Mouse (Mus musculus) lung, embryonic 16.5 days (tissue): ENCODE data around the gene Ppp3ca. TPM values are rescaled to one million over a fixed set of nuclear protein-coding genes. Genes with fewer than 3 reads are reported as not detected.
A peak's percentile ranks its signal among the peaks of the same experiment; 100 is the strongest.
"Not testable (repeated sequence)": the region's sequence is repeated elsewhere in the genome, so short reads cannot be mapped to it uniquely, and the experiment has no call there.

Source experiments
- ATAC-seq: fragments of 200-750 bp; cut with Nextera tagmentation; 2 replicates; pipeline ENCODE4 v1.8.0; 2017; ENCODE audit warnings: low read depth, mild to moderate bottlenecking, moderate library complexity
- H3K27ac ChIP-seq: fragments of 300-500 bp; sonication (generic); 2 replicates; pipeline ENCODE4 v1.5.1; 2014; ENCODE audit warnings: mild to moderate bottlenecking, control low read depth, low read length
- H3K27me3 ChIP-seq: fragments of 300-500 bp; sonication (generic); 2 replicates; pipeline ENCODE4 v1.6.1; 2014; ENCODE audit warnings: low read depth, low read length, mixed read lengths; ENCODE audit not compliant: control insufficient read depth, insufficient read depth
- H3K36me3 ChIP-seq: fragments of 300-500 bp; sonication (generic); 2 replicates; pipeline ENCODE4 v1.6.1; 2014; ENCODE audit warnings: low read length; ENCODE audit not compliant: control insufficient read depth, insufficient read depth
- H3K4me1 ChIP-seq: fragments of 300-500 bp; sonication (generic); replicated peaks from 2 replicates; pipeline ENCODE4 v1.6.1; 2014; ENCODE audit warnings: low read length, mixed read lengths; ENCODE audit not compliant: control insufficient read depth, insufficient read depth
- H3K4me2 ChIP-seq: fragments of 300-500 bp; sonication (generic); 2 replicates; pipeline ENCODE4 v1.6.1; 2014; ENCODE audit warnings: low read depth, low read length, control low read depth
- H3K4me3 ChIP-seq: fragments of 300-500 bp; sonication (generic); 2 replicates; pipeline ENCODE4 v1.5.1; 2014; ENCODE audit warnings: mild to moderate bottlenecking, low read length, control low read depth
- H3K9ac ChIP-seq: fragments of 300-500 bp; sonication (generic); 2 replicates; pipeline ENCODE4 v1.6.1; 2014; ENCODE audit warnings: low read length, control low read depth
- H3K9me3 ChIP-seq: fragments of 300-500 bp; sonication (generic); 2 replicates; pipeline ENCODE4 v1.6.1; 2016; ENCODE audit warnings: low read length; ENCODE audit not compliant: control insufficient read depth
- WGBS: fragments of 180-500 bp; shearing (Covaris S2); extraction: QIAGEN DNeasy Blood & Tissue Kit; methylation state at CpG from one replicate; pipeline ENCODE4 v1.1.7; 2014; 5-methylcytosine and 5-hydroxymethylcytosine counted together
- polyA plus RNA-seq: library from polyadenylated mRNA; unstranded; fragments of >200 nt; fragmentation: Nextera tagmentation; extraction: Ambion mirVana; gene quantifications from 2 replicates; pipeline ENCODE4 v1.2.1, GENCODE M21; 2015

The Ppp3ca gene
- polyA plus RNA-seq, 1 experiment from 2014 or later: 66.1 TPM

DNA sequence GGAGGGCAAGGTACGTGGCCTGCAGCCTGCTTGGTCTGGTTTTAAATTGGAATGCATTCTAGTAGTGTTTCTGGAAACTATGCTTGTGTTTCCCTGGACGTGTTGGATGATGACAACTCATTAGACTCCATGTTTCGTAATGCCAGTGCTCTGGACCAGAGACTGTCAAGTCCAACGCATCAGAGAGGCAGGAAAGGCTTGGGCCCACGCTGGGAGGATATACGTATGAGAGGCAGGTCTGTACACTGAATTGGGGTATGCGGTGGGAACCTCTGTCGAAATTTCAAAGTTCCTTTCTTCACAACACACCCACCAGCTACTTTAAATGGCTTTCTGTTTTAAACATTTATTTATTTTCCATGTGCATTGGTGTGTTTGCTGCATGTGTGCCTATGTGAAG is 12.3 kb downstream of the Ppp3ca start:
- ATAC-seq: 0 out of 2 replicates have a peak, but pooled peaks have one; percentile 26
- H3K9ac ChIP-seq: no peak overlapping the region
- peaks cover 33% of the 10 kb centered on the region for H3K4me1 ChIP-seq

DNA sequence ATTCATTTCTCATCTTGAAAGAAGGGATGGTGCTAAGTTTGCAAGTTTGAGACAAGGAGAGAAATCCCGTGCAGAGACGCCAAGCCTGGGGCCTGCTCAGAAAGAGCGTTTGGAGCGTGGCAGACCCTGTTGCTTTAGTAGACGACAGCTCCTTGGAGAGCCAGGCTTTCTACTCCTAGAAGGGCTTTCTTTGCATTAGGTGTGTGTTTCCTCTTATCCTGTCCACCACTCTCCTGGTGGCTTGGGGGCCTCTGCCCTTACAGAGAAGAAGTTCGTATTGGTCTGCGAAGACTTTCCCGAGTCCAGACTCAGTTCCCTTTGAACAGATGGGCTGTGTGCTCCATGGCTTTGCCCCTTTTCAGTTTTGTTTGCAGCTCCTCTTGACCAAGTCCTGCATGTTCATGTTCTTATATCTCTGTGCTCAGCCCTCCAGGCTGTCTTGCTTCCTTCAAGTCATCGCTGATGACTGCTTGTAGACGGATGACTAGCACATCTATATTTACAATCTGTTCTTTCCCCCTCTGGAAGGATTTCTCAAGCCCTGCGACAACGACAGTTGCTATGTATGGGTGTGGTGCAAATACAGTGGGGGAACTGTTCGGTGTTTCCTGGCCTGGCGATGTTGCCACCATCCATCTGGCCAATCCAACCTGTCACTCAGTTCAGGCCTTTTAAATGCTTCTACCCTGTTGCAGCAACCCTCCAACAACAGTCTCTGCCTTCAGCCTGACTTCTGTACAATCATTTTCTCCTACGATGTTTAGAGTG is 14.5 kb downstream of the Ppp3ca start:
- Histone ChIP-seq H3K4me3 (no peak overlapping the region), H3K4me1 (peaks cover 33% of the 10 kb centered on the region), H3K36me3 (no peaks in the 10 kb centered on the region), H3K4me2 (no peak overlapping the region), H3K9me3 (no peaks in the 10 kb centered on the region), H3K27me3 (no peaks in the 10 kb centered on the region), H3K27ac (no peak overlapping the region), H3K9ac (no peak overlapping the region)
- peak; percentile 20; the same call in 1 of the 2 replicates for ATAC-seq
- WGBS: 58% methylated on average over 15 of the region's 15 CpGs

More for the DNA sequence above, 12.3 kb downstream of the Ppp3ca start:
- Histone ChIP-seq H3K9me3 (no peaks in the 10 kb centered on the region), H3K27me3 (no peaks in the 10 kb centered on the region), H3K4me2 (no peak overlapping the region), H3K27ac (no peak overlapping the region), H3K4me3 (no peak overlapping the region), H3K36me3 (no peaks in the 10 kb centered on the region)
- 73% methylated on average over 8 of the region's 8 CpGs for WGBS

DNA sequence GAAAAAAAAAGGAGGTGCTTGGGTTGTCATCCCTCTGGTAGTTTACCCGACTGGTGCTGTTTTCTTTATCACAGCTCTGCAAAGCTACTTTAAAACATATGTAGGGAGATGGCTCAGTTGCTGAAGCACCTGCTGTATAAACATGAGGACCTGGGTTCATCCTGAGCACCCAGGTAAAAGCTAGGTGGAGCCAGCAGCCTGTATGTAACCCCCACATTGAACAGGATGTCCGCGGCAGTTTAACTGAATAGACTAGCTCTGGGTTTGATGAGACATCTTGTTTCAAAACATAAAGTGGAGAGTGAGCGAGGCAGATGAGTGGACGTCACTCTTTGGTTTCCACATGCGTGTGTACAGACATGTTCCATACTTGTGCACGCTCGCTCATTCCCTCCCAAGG is 16.5 kb downstream of the Ppp3ca start:
- no peak for ATAC-seq

DNA sequence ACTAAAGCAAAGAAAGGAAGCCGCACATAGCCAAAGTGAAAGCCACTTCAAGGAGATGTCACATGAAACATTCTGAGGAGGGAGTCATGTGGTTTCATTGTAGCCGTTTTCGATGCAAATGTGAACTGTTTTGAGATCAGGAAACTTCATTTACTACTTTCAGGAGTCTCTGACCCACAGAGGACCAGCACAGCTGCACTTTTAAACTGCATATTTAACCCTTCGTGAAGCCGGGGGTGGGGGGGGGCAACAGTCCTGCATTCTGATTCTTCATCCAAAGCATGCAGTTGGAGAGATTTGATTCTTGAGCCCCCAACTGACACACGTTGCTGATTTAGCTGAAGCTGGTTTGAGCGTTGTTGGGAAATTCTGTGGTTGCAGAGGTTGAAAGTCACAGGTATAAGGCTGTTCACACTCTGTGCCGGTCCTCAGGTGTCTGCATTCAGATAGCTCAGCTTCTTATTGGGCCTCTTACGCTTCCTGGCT is 18.2 kb downstream of the Ppp3ca start:
- Histone ChIP-seq H3K9ac (no peak overlapping the region), H3K9me3 (no peaks in the 10 kb centered on the region), H3K27me3 (no peaks in the 10 kb centered on the region), H3K4me3 (no peak overlapping the region), H3K27ac (no peak overlapping the region), H3K4me1 (peaks cover 22% of the 10 kb centered on the region), H3K36me3 (no peaks in the 10 kb centered on the region), H3K4me2 (no peak overlapping the region)
- WGBS: 72% methylated on average over 9 of the region's 9 CpGs
- no peak for ATAC-seq

More for the DNA sequence above, 16.5 kb downstream of the Ppp3ca start:
- Histone ChIP-seq H3K9me3 (no peaks in the 10 kb centered on the region), H3K27ac (no peak overlapping the region), H3K4me1 (peaks cover 23% of the 10 kb centered on the region), H3K9ac (no peak overlapping the region), H3K4me2 (no peak overlapping the region), H3K4me3 (no peak overlapping the region), H3K36me3 (no peaks in the 10 kb centered on the region), H3K27me3 (no peaks in the 10 kb centered on the region)
- 86% methylated on average over 8 of the region's 8 CpGs for WGBS

DNA sequence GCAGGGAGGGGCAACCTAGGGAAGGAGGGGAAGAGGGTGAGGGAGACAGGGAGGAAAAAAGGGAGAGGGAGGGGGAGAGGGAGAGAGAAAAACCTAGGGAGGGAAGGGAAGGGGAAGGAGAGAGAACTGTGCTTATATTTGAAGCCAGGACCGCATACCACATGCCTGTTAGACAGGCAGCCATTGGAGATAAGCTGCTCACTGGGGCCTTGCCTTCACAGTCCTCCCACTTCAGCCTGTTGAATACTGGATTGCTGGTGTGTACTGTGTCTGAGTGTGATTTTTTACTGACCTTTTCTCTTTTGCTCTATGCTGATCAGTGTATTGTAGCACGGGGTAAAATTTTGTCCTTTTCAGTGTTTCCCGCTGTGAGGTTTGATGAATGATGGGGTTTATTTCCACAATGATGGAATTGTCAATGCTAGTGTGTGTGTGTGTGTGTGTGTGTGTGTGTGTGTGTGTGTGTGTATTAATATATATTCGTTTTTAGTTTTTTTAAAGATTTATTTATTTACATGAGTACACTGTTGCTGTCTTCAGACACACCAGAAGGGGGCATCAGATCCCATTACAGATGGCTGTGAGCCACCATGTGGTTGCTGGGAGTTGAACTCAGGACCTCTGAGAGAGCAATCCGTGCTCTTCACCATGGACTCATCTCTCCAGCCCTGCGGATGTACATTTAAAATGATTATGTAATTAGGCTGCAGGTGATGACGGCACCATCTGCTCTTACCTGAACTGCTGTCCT is 20.0 kb downstream of the Ppp3ca start:
- H3K9ac ChIP-seq: no peak overlapping the region
- H3K36me3 ChIP-seq: no peaks in the 10 kb centered on the region
- no peak overlapping the region for H3K4me3 ChIP-seq
- 83% methylated on average over 7 of the region's 7 CpGs for WGBS
- H3K27me3 ChIP-seq: no peaks in the 10 kb centered on the region
- no peaks in the 10 kb centered on the region for H3K9me3 ChIP-seq
- no peak overlapping the region for H3K4me2 ChIP-seq
- no peak overlapping the region for H3K27ac ChIP-seq
- peaks cover 14% of the 10 kb centered on the region for H3K4me1 ChIP-seq
- ATAC-seq: peak; percentile 41; the same call in 1 of the 2 replicates

DNA sequence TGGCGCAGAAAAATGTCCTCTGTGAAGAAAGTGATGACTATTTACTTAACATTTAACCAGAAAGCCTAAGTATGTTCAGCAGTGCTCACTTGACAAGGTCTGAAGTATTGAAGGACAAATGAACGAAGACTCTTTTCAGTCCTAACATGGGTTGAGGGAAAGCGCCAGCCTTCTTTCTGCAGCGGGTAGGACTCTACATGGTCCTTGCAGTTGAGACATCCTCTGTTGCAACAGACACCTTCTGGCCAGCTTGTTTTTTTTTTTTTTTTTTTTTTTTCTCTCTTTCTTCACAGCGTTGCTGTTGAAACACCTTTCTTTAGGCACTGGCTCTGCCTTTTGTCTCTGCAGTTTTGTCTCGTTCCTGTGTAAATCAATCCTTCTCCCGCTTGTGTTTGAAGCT is 22.1 kb downstream of the Ppp3ca start:
- no peaks in the 10 kb centered on the region for H3K9me3 ChIP-seq
- H3K36me3 ChIP-seq: no peaks in the 10 kb centered on the region
- no peak overlapping the region for H3K9ac ChIP-seq
- no peak overlapping the region for H3K27ac ChIP-seq
- no peak for ATAC-seq
- no peak overlapping the region for H3K4me3 ChIP-seq
- H3K4me1 ChIP-seq: peaks cover 12% of the 10 kb centered on the region; the same call in 1 of the 2 replicates
- H3K4me2 ChIP-seq: no peak overlapping the region
- no peaks in the 10 kb centered on the region for H3K27me3 ChIP-seq
- WGBS: 60% methylated on average over 7 of the region's 7 CpGs

DNA sequence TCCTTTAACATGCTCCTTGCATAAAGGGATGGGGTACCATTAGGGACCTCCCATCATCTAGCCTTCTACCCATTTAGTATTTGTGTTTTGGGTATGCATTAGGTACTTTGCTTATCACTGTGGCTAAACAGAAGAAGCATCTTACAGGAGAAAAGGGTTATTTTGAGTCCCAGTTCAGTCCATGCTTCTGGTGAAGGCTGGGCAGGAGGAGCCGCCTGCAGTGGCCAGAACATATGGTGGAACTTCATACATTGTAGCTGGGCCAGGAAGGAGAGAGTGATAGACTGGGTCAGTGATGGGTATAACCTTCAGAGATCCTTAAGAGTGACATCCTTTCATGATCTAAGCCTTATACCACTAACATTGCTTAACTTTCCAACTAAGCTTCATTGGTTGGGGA is 23.6 kb downstream of the Ppp3ca start:
- H3K4me3 ChIP-seq: no peak overlapping the region
- ATAC-seq: no peak
- WGBS: 96% methylated on average over 1 of the region's 1 CpGs
- no peak overlapping the region for H3K4me2 ChIP-seq
- no peaks in the 10 kb centered on the region for H3K27me3 ChIP-seq
- H3K4me1 ChIP-seq: peaks cover 8% of the 10 kb centered on the region; the same call in 1 of the 2 replicates
- no peaks in the 10 kb centered on the region for H3K36me3 ChIP-seq
- no peak overlapping the region for H3K9ac ChIP-seq
- H3K9me3 ChIP-seq: no peaks in the 10 kb centered on the region
- H3K27ac ChIP-seq: no peak overlapping the region

- H3K4me2 ChIP-seq: no peak overlapping the region
- no peak overlapping the region for H3K4me3 ChIP-seq
- H3K9me3 ChIP-seq: no peaks in the 10 kb centered on the region
- H3K9ac ChIP-seq: no peak overlapping the region
- no peak overlapping the region for H3K27ac ChIP-seq
- H3K4me1 ChIP-seq: no peaks in the 10 kb centered on the region; the same call in 1 of the 2 replicates
- H3K27me3 ChIP-seq: no peaks in the 10 kb centered on the region
- no peaks in the 10 kb centered on the region for H3K36me3 ChIP-seq
- no peak for ATAC-seq
- 67% methylated on average over 3 of the region's 3 CpGs for WGBS
These were observed 27.8 kb downstream of the Ppp3ca start for GRCm38 (mm10) chr3:136697626-136698191.

- not testable (repeated sequence) for H3K4me3 ChIP-seq, H3K4me2 ChIP-seq, ATAC-seq, H3K36me3 ChIP-seq, H3K9me3 ChIP-seq, H3K4me1 ChIP-seq, H3K27me3 ChIP-seq, H3K27ac ChIP-seq, H3K9ac ChIP-seq
These were observed 29.8 kb downstream of the Ppp3ca start for GRCm38 (mm10) chr3:136699711-136700110.
